Mouse (Mus musculus): ENCODE measurements at regions not wholly inside any gene's neighbourhood (a gene's known extent, or its start where the extent isn't known, plus 50 kb on each side); places are given as distances from the start of the nearest gene placed in this dataset.

- H3K9me3 ChIP-seq (replicated peaks; ENCODE audit: control insufficient read depth, low read length): no peaks in the 10 kb centered on the region
- no peaks in the 10 kb centered on the region for H3K27me3 ChIP-seq (ENCODE audit: control insufficient read depth, insufficient read depth, low read length)
- no peak overlapping the region for H3K4me2 ChIP-seq (ENCODE audit: low read depth, low read length)
- H3K9ac ChIP-seq (replicated peaks; ENCODE audit: low read depth, low read length): no peak overlapping the region
- no peak for TF ChIP-seq EP300 (IDR thresholded peaks at IDR 0.05; ENCODE audit: low read depth)
- TF ChIP-seq CTCF (IDR thresholded peaks at IDR 0.05; ENCODE audit: low read depth): no peak
- 0 out of 2 replicates have a peak, but pooled peaks cover 2% of the 10 kb centered on the region for H3K4me1 ChIP-seq (ENCODE audit: control insufficient read depth, insufficient read depth)
- WGBS: 32% methylated on average over 3 of the region's 3 CpGs
- no peaks in the 10 kb centered on the region for H3K36me3 ChIP-seq (replicated peaks; ENCODE audit: control insufficient read depth, insufficient read depth, low read length)
- no peak overlapping the region for H3K27ac ChIP-seq (ENCODE audit: low read depth)
- ATAC-seq (ENCODE audit: insufficient read depth, low read depth): no peak
- H3K4me3 ChIP-seq (ENCODE audit: low read depth, low read length): no peak overlapping the region
- DNase-seq (ENCODE audit: low spot score): no peak
These were observed 201.5 kb upstream of the Afdn start for GRCm38 (mm10) chr17:13558863-13559262.

GRCm38 (mm10) chr17:13561342-13561741 lies 199.0 kb upstream of the Afdn start:
- Histone ChIP-seq H3K27ac (ENCODE audit: low read depth) (no peak overlapping the region), H3K9me3 (replicated peaks; ENCODE audit: control insufficient read depth, low read length) (no peaks in the 10 kb centered on the region), H3K36me3 (replicated peaks; ENCODE audit: control insufficient read depth, insufficient read depth, low read length) (no peaks in the 10 kb centered on the region), H3K27me3 (ENCODE audit: control insufficient read depth, insufficient read depth, low read length) (no peaks in the 10 kb centered on the region), H3K4me3 (ENCODE audit: low read depth, low read length) (no peak overlapping the region), H3K9ac (replicated peaks; ENCODE audit: low read depth, low read length) (no peak overlapping the region), H3K4me2 (ENCODE audit: low read depth, low read length) (no peak overlapping the region), H3K4me1 (ENCODE audit: control insufficient read depth, insufficient read depth) (no peaks in the 10 kb centered on the region)
- DNase-seq (ENCODE audit: low spot score) (no peak), ATAC-seq (ENCODE audit: insufficient read depth, low read depth) (no peak)
- no peak for TF ChIP-seq CTCF (IDR thresholded peaks at IDR 0.05; ENCODE audit: low read depth)
- no peak for TF ChIP-seq EP300 (IDR thresholded peaks at IDR 0.05; ENCODE audit: low read depth)
- 51% methylated on average over 8 of the region's 8 CpGs for WGBS

- H3K27me3 ChIP-seq (ENCODE audit: control insufficient read depth, insufficient read depth, low read length): no peaks in the 10 kb centered on the region
- no peak overlapping the region for H3K9ac ChIP-seq (replicated peaks; ENCODE audit: low read depth, low read length)
- H3K27ac ChIP-seq (ENCODE audit: low read depth): no peak overlapping the region
- DNase-seq (ENCODE audit: low spot score) (no peak), ATAC-seq (ENCODE audit: insufficient read depth, low read depth) (no peak)
- no peaks in the 10 kb centered on the region for H3K36me3 ChIP-seq (replicated peaks; ENCODE audit: control insufficient read depth, insufficient read depth, low read length)
- no peak for TF ChIP-seq EP300 (IDR thresholded peaks at IDR 0.05; ENCODE audit: low read depth)
- TF ChIP-seq CTCF (IDR thresholded peaks at IDR 0.05; ENCODE audit: low read depth): no peak
- no peak overlapping the region for H3K4me3 ChIP-seq (ENCODE audit: low read depth, low read length)
- WGBS: 94% methylated on average over 2 of the region's 2 CpGs
- H3K4me2 ChIP-seq (ENCODE audit: low read depth, low read length): no peak overlapping the region
- no peaks in the 10 kb centered on the region for H3K9me3 ChIP-seq (replicated peaks; ENCODE audit: control insufficient read depth, low read length)
- H3K4me1 ChIP-seq (ENCODE audit: control insufficient read depth, insufficient read depth): no peaks in the 10 kb centered on the region
These were observed 197.4 kb upstream of the Afdn start for GRCm38 (mm10) chr17:13562974-13563373.

GRCm38 (mm10) chr17:13564800-13565199 lies 195.5 kb upstream of the Afdn start:
- 71% methylated on average over 7 of the region's 7 CpGs for WGBS
- no peaks in the 10 kb centered on the region for H3K36me3 ChIP-seq (replicated peaks; ENCODE audit: control insufficient read depth, insufficient read depth, low read length)
- no peak overlapping the region for H3K4me3 ChIP-seq (ENCODE audit: low read depth, low read length)
- H3K9ac ChIP-seq (replicated peaks; ENCODE audit: low read depth, low read length): no peak overlapping the region
- ATAC-seq (ENCODE audit: insufficient read depth, low read depth) (no peak), DNase-seq (ENCODE audit: low spot score) (no peak)
- no peak overlapping the region for H3K4me2 ChIP-seq (ENCODE audit: low read depth, low read length)
- H3K9me3 ChIP-seq (replicated peaks; ENCODE audit: control insufficient read depth, low read length): no peaks in the 10 kb centered on the region
- no peaks in the 10 kb centered on the region for H3K4me1 ChIP-seq (ENCODE audit: control insufficient read depth, insufficient read depth)
- H3K27ac ChIP-seq (ENCODE audit: low read depth): no peak overlapping the region
- TF ChIP-seq CTCF (IDR thresholded peaks at IDR 0.05; ENCODE audit: low read depth) (no peak), EP300 (IDR thresholded peaks at IDR 0.05; ENCODE audit: low read depth) (no peak)
- H3K27me3 ChIP-seq (ENCODE audit: control insufficient read depth, insufficient read depth, low read length): no peaks in the 10 kb centered on the region

DNA sequence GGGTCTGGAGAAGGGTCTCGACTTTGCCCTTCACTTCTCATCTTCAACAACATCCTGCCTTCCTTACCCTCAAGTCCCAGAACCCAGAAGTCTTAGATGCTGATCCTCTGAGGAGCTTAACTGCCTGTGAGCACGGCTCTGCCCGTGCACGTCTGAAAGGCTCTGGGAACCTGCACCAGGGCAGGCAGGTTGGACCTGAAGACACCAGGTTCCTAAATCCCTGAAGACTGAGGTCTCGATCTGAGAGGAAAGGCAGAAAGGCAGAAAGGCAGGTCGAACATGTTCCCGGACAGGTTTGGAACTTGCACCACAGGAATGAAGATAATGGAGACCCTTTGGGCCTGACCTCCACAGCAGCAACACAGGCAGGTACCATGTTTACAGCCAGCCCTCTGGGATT lies 193.7 kb upstream of the Afdn start:
- no peaks in the 10 kb centered on the region for H3K4me1 ChIP-seq (ENCODE audit: control insufficient read depth, insufficient read depth)
- 81% methylated on average over 7 of the region's 7 CpGs for WGBS
- no peaks in the 10 kb centered on the region for H3K27me3 ChIP-seq (ENCODE audit: control insufficient read depth, insufficient read depth, low read length)
- no peak overlapping the region for H3K4me2 ChIP-seq (ENCODE audit: low read depth, low read length)
- no peaks in the 10 kb centered on the region for H3K9me3 ChIP-seq (replicated peaks; ENCODE audit: control insufficient read depth, low read length)
- no peaks in the 10 kb centered on the region for H3K36me3 ChIP-seq (replicated peaks; ENCODE audit: control insufficient read depth, insufficient read depth, low read length)
- TF ChIP-seq EP300 (IDR thresholded peaks at IDR 0.05; ENCODE audit: low read depth) (no peak), CTCF (IDR thresholded peaks at IDR 0.05; ENCODE audit: low read depth) (no peak)
- no peak for DNase-seq (ENCODE audit: low spot score)
- no peak overlapping the region for H3K27ac ChIP-seq (ENCODE audit: low read depth)
- no peak overlapping the region for H3K4me3 ChIP-seq (ENCODE audit: low read depth, low read length)
- no peak overlapping the region for H3K9ac ChIP-seq (replicated peaks; ENCODE audit: low read depth, low read length)
- ATAC-seq (ENCODE audit: insufficient read depth, low read depth): no peak

DNA sequence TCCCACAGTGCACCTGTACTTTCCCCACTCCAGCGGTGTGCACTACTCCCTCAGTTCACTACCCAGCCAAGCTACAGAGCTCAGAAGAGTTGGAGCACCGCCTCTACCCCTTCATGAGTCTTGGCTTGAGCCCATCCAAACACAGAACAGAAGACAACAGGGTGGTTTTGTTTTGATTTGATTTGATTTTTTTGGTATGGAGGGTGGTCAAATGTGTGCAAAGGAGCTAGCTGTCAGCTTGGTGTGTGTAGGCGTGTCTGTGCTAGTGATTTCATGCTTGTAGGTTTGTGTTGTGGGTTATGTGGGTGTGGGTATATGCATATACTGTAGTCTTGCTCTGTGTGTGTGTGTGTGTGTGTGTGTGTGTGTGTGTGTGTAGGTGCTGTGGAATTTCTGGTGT lies 193.2 kb upstream of the Afdn start:
- 0 out of 2 replicates have a peak, but pooled peaks cover under 1% of the 10 kb centered on the region for H3K4me1 ChIP-seq (ENCODE audit: control insufficient read depth, insufficient read depth)
- H3K4me2 ChIP-seq (ENCODE audit: low read depth, low read length): no peak overlapping the region
- H3K27me3 ChIP-seq (ENCODE audit: control insufficient read depth, insufficient read depth, low read length): no peaks in the 10 kb centered on the region
- no peaks in the 10 kb centered on the region for H3K36me3 ChIP-seq (replicated peaks; ENCODE audit: control insufficient read depth, insufficient read depth, low read length)
- no peak overlapping the region for H3K27ac ChIP-seq (ENCODE audit: low read depth)
- WGBS: 87% methylated on average over 3 of the region's 3 CpGs
- H3K4me3 ChIP-seq (ENCODE audit: low read depth, low read length): no peak overlapping the region
- TF ChIP-seq EP300 (IDR thresholded peaks at IDR 0.05; ENCODE audit: low read depth) (no peak), CTCF (IDR thresholded peaks at IDR 0.05; ENCODE audit: low read depth) (no peak)
- no peak for DNase-seq (ENCODE audit: low spot score)
- H3K9ac ChIP-seq (replicated peaks; ENCODE audit: low read depth, low read length): no peak overlapping the region
- ATAC-seq (ENCODE audit: insufficient read depth, low read depth): no peak
- H3K9me3 ChIP-seq (replicated peaks; ENCODE audit: control insufficient read depth, low read length): no peaks in the 10 kb centered on the region
